Comparison of ENCODE assay signal across 8 mouse cellular contexts in the genomic region with DNA sequence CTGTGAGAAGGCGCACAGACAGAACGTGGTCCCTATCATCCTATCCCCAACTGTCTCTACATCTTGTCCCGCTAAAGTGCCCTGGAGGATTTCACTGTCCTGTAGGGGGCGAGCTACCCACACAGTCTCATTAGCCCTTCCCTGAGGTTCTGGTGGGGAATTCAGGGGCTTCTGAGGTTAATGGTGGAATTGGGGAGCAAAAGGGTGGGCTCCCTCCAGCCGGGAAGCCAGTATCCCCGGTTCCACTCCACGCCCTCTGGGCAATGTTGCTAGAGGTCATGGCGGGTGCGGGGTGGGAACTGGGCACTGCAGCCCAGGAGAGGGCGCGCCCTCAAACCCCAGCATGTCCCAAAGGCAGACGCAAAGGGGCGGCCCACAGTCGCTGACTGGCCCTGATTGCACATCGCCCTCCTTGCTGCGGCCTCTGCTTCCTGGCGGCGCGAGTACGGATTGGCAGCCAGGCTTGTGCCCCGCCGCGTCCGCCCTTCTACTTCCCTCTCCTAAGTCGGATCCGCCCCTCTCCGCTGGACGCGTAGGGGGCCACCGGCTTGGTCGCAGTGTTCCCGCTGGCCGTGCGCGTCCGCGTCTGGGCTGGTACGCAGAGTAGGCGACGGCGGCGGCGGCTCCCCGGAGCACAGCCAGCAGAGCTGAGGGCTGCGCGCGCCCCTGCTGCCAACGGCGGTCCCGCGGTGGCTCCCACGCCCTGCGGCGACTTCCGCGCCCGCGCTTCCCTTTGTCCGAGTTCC.
DNase-seq lines count a peak whose midpoint lies in the region; ATAC-seq and TF ChIP-seq lines count a peak whose summit lies in the region.

No protein-coding gene starts in this region.

- no peaks in the 10 kb centered on the region for H3K4me1 ChIP-seq in hindbrain, embryonic 12.5 days
- H3K4me1 ChIP-seq in lung, postnatal 0 days (ENCODE audit: insufficient read depth, low read depth, low read length): no peaks in the 10 kb centered on the region

- peak; percentile 69 for TF ChIP-seq CTCF in lung, postnatal 0 days (IDR thresholded peaks at IDR 0.05)

- H3K36me3 ChIP-seq in hindbrain, embryonic 12.5 days: no peaks in the 10 kb centered on the region
- no peaks in the 10 kb centered on the region for H3K36me3 ChIP-seq in lung, postnatal 0 days (ENCODE audit: insufficient read depth, low read length)

- DNase-seq in NIH3T3 (ENCODE audit: low read depth): peak; percentile 95
- peak; percentile 65 for DNase-seq in cerebellum, adult 9-11 months
- peak; percentile 79 to 83 for DNase-seq in frontal cortex, postnatal 14 days (ENCODE audit: low spot score in 2 of 2)
- peak; percentile 84 to 85 for DNase-seq in layer of hippocampus, postnatal 10 days (ENCODE audit: low spot score in 2 of 2)
- DNase-seq in lung, postnatal 0 days (ENCODE audit: low spot score): peak; percentile 97
- peak; percentile 72 for DNase-seq in ovary, postnatal 10 days (ENCODE audit: low spot score)
- DNase-seq in thymus, postnatal 0 days (ENCODE audit: low spot score): peak; percentile 80

- WGBS in hindbrain, embryonic 12.5 days: under 1% methylated on average over 54 of the region's 59 CpGs
- WGBS in lung, postnatal 0 days: 3% methylated on average over 45 of the region's 59 CpGs

- no peaks in the 10 kb centered on the region for H3K27me3 ChIP-seq in hindbrain, embryonic 12.5 days
- H3K27me3 ChIP-seq in lung, postnatal 0 days (replicated peaks; ENCODE audit: insufficient read depth, low read length): no peaks in the 10 kb centered on the region

- peak overlapping the region; percentile 72 for H3K4me3 ChIP-seq in hindbrain, embryonic 12.5 days
- H3K4me3 ChIP-seq in lung, postnatal 0 days (ENCODE audit: low read depth, low read length): peak overlapping the region; percentile 67

- H3K9ac ChIP-seq in hindbrain, embryonic 12.5 days: peak overlapping the region; percentile 83
- H3K9ac ChIP-seq in lung, postnatal 0 days (replicated peaks; ENCODE audit: low read depth): peak overlapping the region; percentile 62

- ATAC-seq in hindbrain, embryonic 12.5 days (ENCODE audit: low FRiP score): peak; percentile 100
- peak; percentile 100 for ATAC-seq in lung, postnatal 0 days

- H3K4me2 ChIP-seq in hindbrain, embryonic 12.5 days (replicated peaks): peak overlapping the region; percentile 51
- H3K4me2 ChIP-seq in lung, postnatal 0 days (replicated peaks; ENCODE audit: low read depth, low read length): peak overlapping the region; percentile 58

- H3K27ac ChIP-seq in hindbrain, embryonic 12.5 days: peak overlapping the region; percentile 86
- H3K27ac ChIP-seq in lung, postnatal 0 days (ENCODE audit: low read length): peak overlapping the region; percentile 78

- H3K9me3 ChIP-seq in hindbrain, embryonic 12.5 days (replicated peaks): peaks cover 13% of the 10 kb centered on the region
- H3K9me3 ChIP-seq in lung, postnatal 0 days (ENCODE audit: low read length): no peaks in the 10 kb centered on the region

- TF ChIP-seq EP300 in lung, postnatal 0 days (IDR thresholded peaks at IDR 0.05): no peak

Comparison
In these comparisons a context has a peak if more than half of its experiments do, and no peak if none do; other contexts are left out.
1. Peak in every context shown above with its lines: DNase-seq, ATAC-seq, H3K4me3 ChIP-seq and H3K27ac ChIP-seq.